Mouse (Mus musculus) neural tube, embryonic 15.5 days (tissue): ENCODE measurements at regions not wholly inside any gene's neighbourhood (a gene's known extent, or its start where the extent isn't known, plus 50 kb on each side); places are given as distances from the start of the nearest gene placed in this dataset.

ENCODE experiments used
- ATAC-seq: fragments of 200-750 bp; cut with Nextera tagmentation; 2 replicates; pipeline ENCODE4 v1.8.0; 2017; ENCODE audit warnings: mild to moderate bottlenecking, moderate TSS enrichment, moderate library complexity; ENCODE audit not compliant: low FRiP score
- H3K27ac ChIP-seq: fragments of 300-500 bp; sonication (generic); replicated peaks from 2 replicates; pipeline ENCODE4 v1.5.1; 2015; ENCODE audit warnings: mild to moderate bottlenecking, inconsistent platforms
- H3K27me3 ChIP-seq: fragments of 300-500 bp; sonication (generic); replicated peaks from 2 replicates; pipeline ENCODE4 v1.6.1; 2015; ENCODE audit warnings: inconsistent platforms
- H3K36me3 ChIP-seq: fragments of 300-500 bp; sonication (generic); 2 replicates; pipeline ENCODE4 v1.6.1; 2015; ENCODE audit warnings: inconsistent platforms
- H3K4me1 ChIP-seq: fragments of 300-500 bp; sonication (generic); 2 replicates; pipeline ENCODE4 v1.6.1; 2015; ENCODE audit warnings: inconsistent platforms
- H3K4me2 ChIP-seq: fragments of 300-500 bp; sonication (generic); 2 replicates; pipeline ENCODE4 v1.6.1; 2015; ENCODE audit warnings: inconsistent platforms, mild to moderate bottlenecking, moderate library complexity
- H3K4me3 ChIP-seq: fragments of 300-500 bp; sonication (generic); replicated peaks from 2 replicates; pipeline ENCODE4 v1.5.1; 2015; ENCODE audit warnings: mild to moderate bottlenecking, inconsistent platforms
- H3K9ac ChIP-seq: fragments of 300-500 bp; sonication (generic); replicated peaks from 2 replicates; pipeline ENCODE4 v1.6.1; 2015; ENCODE audit warnings: mild to moderate bottlenecking, inconsistent platforms
- H3K9me3 ChIP-seq: fragments of 300-500 bp; sonication (generic); replicated peaks from 2 replicates; pipeline ENCODE4 v1.6.1; 2016; ENCODE audit warnings: inconsistent platforms
- WGBS: fragments of 180-500 bp; shearing (Covaris S2); methylation state at CpG from one replicate; pipeline ENCODE4 v1.1.7; 2015; ENCODE audit warnings: mixed read lengths; 5-methylcytosine and 5-hydroxymethylcytosine counted together

GRCm38 (mm10) chr5:50570701-50571100 is 511.9 kb upstream of the Adgra3 start:
- no peak overlapping the region for H3K27ac ChIP-seq
- no peaks in the 10 kb centered on the region for H3K27me3 ChIP-seq
- ATAC-seq = no peak
- H3K4me2 ChIP-seq = no peak overlapping the region
- 77% methylated on average over 5 of the region's 5 CpGs for WGBS
- no peaks in the 10 kb centered on the region for H3K36me3 ChIP-seq
- H3K9me3 ChIP-seq = no peaks in the 10 kb centered on the region
- H3K4me1 ChIP-seq = no peaks in the 10 kb centered on the region
- no peak overlapping the region for H3K4me3 ChIP-seq
- H3K9ac ChIP-seq = no peak overlapping the region

- ATAC-seq = no peak
- Histone ChIP-seq H3K4me2 (no peak overlapping the region), H3K4me1 (no peaks in the 10 kb centered on the region), H3K4me3 (no peak overlapping the region), H3K27ac (no peak overlapping the region), H3K9me3 (no peaks in the 10 kb centered on the region), H3K36me3 (no peaks in the 10 kb centered on the region), H3K27me3 (no peaks in the 10 kb centered on the region), H3K9ac (no peak overlapping the region)
These were observed 492.3 kb upstream of the Adgra3 start for GRCm38 (mm10) chr5:50551125-50551524.

GRCm38 (mm10) chr5:50512539-50512938 is 453.7 kb upstream of the Adgra3 start:
- 59% methylated on average over 2 of the region's 2 CpGs for WGBS

GRCm38 (mm10) chr5:50509696-50510421 is 451.1 kb upstream of the Adgra3 start:
- no peak for ATAC-seq
- Histone ChIP-seq H3K9me3 (no peaks in the 10 kb centered on the region), H3K9ac (no peak overlapping the region), H3K4me3 (no peak overlapping the region), H3K27me3 (no peaks in the 10 kb centered on the region), H3K36me3 (no peaks in the 10 kb centered on the region), H3K4me1 (no peaks in the 10 kb centered on the region), H3K4me2 (no peak overlapping the region), H3K27ac (no peak overlapping the region)
- WGBS = 79% methylated on average over 3 of the region's 3 CpGs

More at GRCm38 (mm10) chr5:50512539-50512938, 453.7 kb upstream of the Adgra3 start:
- Histone ChIP-seq H3K9ac (no peak overlapping the region), H3K9me3 (no peaks in the 10 kb centered on the region), H3K4me3 (no peak overlapping the region), H3K27ac (no peak overlapping the region), H3K36me3 (no peaks in the 10 kb centered on the region), H3K4me1 (no peaks in the 10 kb centered on the region), H3K27me3 (no peaks in the 10 kb centered on the region), H3K4me2 (no peak overlapping the region)
- ATAC-seq = no peak

GRCm38 (mm10) chr5:50490223-50490622 is 431.4 kb upstream of the Adgra3 start:
- no peak overlapping the region for H3K9ac ChIP-seq

GRCm38 (mm10) chr5:50476985-50477384 is 418.2 kb upstream of the Adgra3 start:
- Histone ChIP-seq H3K36me3 (no peaks in the 10 kb centered on the region), H3K4me1 (no peaks in the 10 kb centered on the region), H3K27ac (no peak overlapping the region), H3K4me2 (no peak overlapping the region), H3K4me3 (no peak overlapping the region), H3K27me3 (no peaks in the 10 kb centered on the region), H3K9ac (no peak overlapping the region), H3K9me3 (no peaks in the 10 kb centered on the region)
- ATAC-seq = no peak
- WGBS = 12% methylated on average over 3 of the region's 3 CpGs

More at GRCm38 (mm10) chr5:50490223-50490622, 431.4 kb upstream of the Adgra3 start:
- no peak overlapping the region for H3K4me3 ChIP-seq
- H3K27ac ChIP-seq = no peak overlapping the region
- 84% methylated on average over 3 of the region's 3 CpGs for WGBS
- no peaks in the 10 kb centered on the region for H3K9me3 ChIP-seq
- no peaks in the 10 kb centered on the region for H3K4me1 ChIP-seq
- no peak overlapping the region for H3K4me2 ChIP-seq
- no peaks in the 10 kb centered on the region for H3K27me3 ChIP-seq
- ATAC-seq = no peak
- H3K36me3 ChIP-seq = no peaks in the 10 kb centered on the region

GRCm38 (mm10) chr5:50461491-50461890 is 402.7 kb upstream of the Adgra3 start:
- Histone ChIP-seq H3K9me3 (no peaks in the 10 kb centered on the region), H3K36me3 (no peaks in the 10 kb centered on the region), H3K4me2 (no peak overlapping the region), H3K27ac (no peak overlapping the region), H3K4me1 (no peaks in the 10 kb centered on the region), H3K9ac (no peak overlapping the region), H3K27me3 (no peaks in the 10 kb centered on the region), H3K4me3 (no peak overlapping the region)
- no peak for ATAC-seq
- 79% methylated on average over 3 of the region's 3 CpGs for WGBS

- Histone ChIP-seq H3K4me3 (no peak overlapping the region), H3K9me3 (no peaks in the 10 kb centered on the region), H3K4me1 (no peaks in the 10 kb centered on the region), H3K36me3 (no peaks in the 10 kb centered on the region), H3K4me2 (no peak overlapping the region), H3K27ac (no peak overlapping the region), H3K9ac (no peak overlapping the region), H3K27me3 (no peaks in the 10 kb centered on the region)
- peak; percentile 53 for ATAC-seq
- WGBS = 52% methylated on average over 6 of the region's 6 CpGs
These were observed 398.8 kb upstream of the Adgra3 start for GRCm38 (mm10) chr5:50457621-50458020.

- Histone ChIP-seq H3K4me1 (no peaks in the 10 kb centered on the region), H3K9me3 (no peaks in the 10 kb centered on the region), H3K9ac (no peak overlapping the region), H3K27ac (no peak overlapping the region), H3K4me3 (no peak overlapping the region), H3K4me2 (no peak overlapping the region), H3K27me3 (no peaks in the 10 kb centered on the region), H3K36me3 (no peaks in the 10 kb centered on the region)
- WGBS = 83% methylated on average over 2 of the region's 2 CpGs
- ATAC-seq = no peak
These were observed 395.6 kb upstream of the Adgra3 start for GRCm38 (mm10) chr5:50454387-50454786.

- WGBS = 37% methylated on average over 1 of the region's 1 CpGs
- Histone ChIP-seq H3K4me1 (no peaks in the 10 kb centered on the region), H3K27me3 (no peaks in the 10 kb centered on the region), H3K4me2 (no peak overlapping the region), H3K36me3 (no peaks in the 10 kb centered on the region), H3K4me3 (no peak overlapping the region), H3K9me3 (no peaks in the 10 kb centered on the region), H3K27ac (no peak overlapping the region), H3K9ac (no peak overlapping the region)
- ATAC-seq = no peak
These were observed 348.1 kb upstream of the Adgra3 start for GRCm38 (mm10) chr5:50406923-50407322.

- no peak overlapping the region for H3K9ac ChIP-seq
- H3K4me2 ChIP-seq = no peak overlapping the region
- no peak for ATAC-seq
- no peak overlapping the region for H3K27ac ChIP-seq
- H3K36me3 ChIP-seq = no peaks in the 10 kb centered on the region
- H3K4me3 ChIP-seq = no peak overlapping the region
- WGBS = 57% methylated on average over 3 of the region's 3 CpGs
- no peaks in the 10 kb centered on the region for H3K4me1 ChIP-seq
- no peaks in the 10 kb centered on the region for H3K9me3 ChIP-seq
- no peaks in the 10 kb centered on the region for H3K27me3 ChIP-seq
These were observed 347.7 kb upstream of the Adgra3 start for GRCm38 (mm10) chr5:50406520-50406919.
